Mouse (Mus musculus) gastrocnemius, postnatal 4 days (tissue): Measurements from ENCODE around the gene Zbtb43. TPM values are rescaled to one million over a fixed set of nuclear protein-coding genes. Genes with fewer than 3 reads are reported as not detected.

Source experiments
- DNase-seq, 2 experiments: peaks; one replicate each; pipeline ENCODE4 v3.0.0; 2021 to 2022; ENCODE audit warnings: low spot score in 2 of 2, mixed read lengths in 2 of 2
- total RNA-seq, 2 experiments: library from RNA; stranded (reverse); gene quantifications; 2 replicates each; pipeline ENCODE4 v1.2.3; 2021

The Zbtb43 gene
- total RNA-seq, 2 experiments from 2014 or later, result 15.7 to 18.1 TPM

DNA sequence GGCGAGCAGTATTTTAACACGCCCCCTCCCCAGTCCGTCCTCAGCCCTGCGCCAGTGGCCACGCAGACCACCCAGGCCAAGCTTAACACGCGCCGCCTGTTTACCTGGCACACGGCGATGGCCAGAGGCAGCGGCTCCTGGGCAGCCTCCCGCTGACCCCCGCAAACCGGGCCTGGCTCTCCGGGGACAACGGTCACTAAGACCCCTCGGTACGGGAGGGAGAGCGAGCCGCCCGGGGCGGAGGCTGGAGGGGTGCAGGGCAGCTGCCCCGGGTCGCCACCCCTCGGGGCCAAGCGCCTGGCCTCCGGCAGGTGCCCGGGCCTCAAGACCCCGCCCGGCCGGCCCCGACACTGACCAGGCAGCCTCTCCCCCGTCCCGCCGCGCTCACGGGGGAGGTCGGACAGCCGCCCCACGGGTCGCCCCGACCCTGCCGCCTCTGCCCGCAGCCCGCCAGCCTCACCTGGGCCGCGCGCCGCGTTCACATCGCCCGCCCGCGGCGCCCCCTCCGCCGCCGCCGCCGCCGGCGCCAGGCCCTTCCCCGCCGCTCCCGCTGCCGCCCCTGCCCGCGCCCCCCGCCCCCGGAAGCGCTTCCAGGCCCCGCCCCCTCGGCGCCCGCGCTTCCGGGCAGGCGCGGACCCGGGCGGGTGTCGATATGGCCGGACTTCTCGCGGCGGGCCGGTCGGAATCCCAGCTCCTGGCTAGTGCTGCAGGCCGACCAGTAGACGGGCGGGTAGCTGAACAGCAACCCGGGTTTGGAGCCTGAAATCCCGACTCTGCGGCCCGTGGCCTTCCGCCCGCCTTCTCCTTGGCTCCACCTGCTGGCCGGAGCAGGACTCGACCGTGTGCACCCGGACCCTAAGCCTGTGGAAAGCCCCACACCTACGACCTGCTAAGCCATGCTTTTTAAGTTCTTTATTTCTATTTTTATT, 37.3 kb downstream of the Zbtb43 start, which contains the start of gene Zbtb34:
Zbtb34 (minus strand) TSS at position 554 of the 929 bp plus-strand sequence.
- peak; percentile 52 to 73 for DNase-seq

DNA sequence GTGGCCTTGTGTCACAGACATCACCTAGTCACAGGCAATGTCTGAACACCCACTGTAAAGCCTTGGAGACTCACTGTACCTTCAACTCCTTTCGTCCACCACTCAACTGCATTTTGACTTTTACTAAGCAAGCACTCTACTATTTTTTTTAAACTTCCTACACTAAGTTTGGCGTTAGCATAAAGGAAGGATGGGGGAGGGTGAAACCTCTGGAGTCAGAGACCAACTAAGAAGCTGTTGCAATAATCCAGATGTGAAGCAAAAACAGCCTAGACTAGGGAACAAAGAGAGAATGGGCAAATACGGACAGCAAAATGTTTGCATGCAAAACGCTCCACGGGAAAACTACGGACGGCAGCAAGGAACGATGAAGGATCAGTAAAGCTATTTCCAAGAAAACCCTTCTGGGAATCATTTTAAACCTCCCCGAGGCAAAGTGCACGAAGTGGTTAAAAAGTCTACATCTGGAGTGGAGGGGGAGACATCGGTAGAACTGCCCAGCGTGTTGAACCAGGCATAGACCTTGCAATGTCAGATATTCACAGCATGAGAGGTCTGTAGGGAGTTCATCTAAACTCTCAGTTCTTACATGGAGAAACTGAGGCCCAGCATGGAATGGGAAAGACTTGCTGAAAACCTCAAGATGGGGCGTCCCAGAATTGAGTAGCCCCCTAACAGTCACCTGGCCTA, 38.1 kb downstream of the Zbtb43 start:
- no peak for DNase-seq

DNA sequence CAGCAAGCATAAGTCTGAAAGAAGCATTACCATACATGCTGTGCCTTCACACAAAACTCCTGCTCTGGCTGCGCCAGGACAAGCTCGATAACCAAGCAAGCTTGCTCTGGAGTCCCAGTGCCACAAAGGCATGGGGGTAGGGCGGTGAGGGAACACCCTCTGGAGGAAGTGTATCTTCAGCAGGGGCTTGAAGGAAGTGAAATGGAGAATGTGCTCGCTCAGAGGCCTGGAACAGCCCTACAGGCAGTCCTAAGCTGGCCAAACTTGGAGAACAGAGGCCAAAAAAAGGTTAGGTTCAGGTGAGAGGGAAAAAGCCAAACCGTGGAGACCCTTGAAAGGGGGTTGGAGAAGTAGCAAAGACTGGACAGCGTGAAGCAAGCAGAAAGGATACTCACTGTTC, 39.0 kb downstream of the Zbtb43 start:
- DNase-seq, result no peak

DNA sequence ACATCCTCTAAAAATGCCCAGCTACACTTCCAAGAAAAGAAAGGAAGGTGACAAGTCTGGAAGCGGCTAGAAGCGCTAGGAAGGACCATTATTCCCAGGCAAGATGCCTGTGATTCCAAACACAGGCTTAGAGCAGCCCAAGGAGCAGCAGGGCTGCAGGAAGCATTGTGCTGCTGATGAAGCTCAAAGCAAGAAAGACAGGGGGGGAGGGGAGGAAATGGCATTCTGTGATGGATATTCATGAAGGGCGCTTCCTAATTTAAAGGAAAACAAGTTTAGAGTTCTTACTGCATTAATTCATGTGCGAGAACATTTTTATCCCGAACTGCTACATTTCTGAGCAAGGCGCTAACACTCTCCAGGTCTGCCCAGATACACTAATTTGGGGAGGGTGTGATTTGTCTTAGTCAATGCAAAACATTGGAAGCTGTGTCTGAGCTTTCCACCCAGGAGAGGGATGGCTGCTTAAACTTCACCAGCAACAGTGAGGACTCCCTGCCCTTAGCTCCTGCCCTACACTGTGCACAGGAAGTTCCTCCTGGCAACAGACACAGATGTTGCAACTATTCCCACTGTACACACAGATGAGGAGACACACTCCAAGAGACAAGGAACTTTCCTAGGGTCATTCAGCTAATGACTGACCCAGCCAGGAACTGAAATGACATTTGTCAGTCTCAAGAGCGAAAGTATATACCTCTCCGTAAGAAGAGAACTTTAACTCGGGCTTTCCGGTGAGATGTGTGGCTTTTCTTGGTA, 41.5 kb downstream of the Zbtb43 start:
- no peak for DNase-seq

DNA sequence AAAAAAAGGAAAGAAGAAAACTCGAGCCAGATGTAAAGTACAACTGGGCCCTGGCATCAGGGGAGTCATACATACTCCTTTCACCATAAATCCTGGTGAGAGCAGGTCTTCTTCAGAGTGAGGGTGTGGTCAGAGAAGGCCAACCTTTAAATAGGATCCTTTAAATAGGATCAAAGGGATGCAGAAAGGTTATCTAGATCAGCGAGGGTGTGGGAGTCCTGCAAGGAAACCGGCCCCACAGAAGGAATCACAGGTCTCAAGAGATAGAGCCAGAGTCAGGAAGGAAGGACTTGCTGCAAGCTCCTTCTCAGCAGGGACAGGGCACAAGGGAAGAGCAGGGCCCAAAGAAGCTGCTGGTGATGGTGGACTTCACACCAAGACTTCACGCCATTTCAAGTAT, 50.9 kb downstream of the Zbtb43 start:
- DNase-seq, result no peak

DNA sequence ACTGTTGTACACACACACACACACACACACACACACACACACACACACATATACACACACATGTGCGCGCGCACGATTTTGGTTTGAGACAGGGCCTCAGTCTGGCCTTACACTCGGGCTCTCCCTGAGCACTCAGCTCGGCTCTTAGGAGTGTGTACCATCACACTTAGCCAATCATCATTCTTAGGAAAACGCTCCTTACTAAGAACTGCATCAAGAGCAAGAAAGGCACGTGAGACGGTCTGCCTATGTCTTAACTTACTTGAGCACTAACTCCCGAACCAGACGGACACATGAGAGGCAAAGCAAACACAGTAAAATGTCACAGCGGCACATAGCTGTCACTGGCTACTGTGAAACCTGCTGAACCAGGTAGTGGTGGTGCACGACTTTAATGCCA, 54.3 kb downstream of the Zbtb43 start:
- no peak for DNase-seq

DNA sequence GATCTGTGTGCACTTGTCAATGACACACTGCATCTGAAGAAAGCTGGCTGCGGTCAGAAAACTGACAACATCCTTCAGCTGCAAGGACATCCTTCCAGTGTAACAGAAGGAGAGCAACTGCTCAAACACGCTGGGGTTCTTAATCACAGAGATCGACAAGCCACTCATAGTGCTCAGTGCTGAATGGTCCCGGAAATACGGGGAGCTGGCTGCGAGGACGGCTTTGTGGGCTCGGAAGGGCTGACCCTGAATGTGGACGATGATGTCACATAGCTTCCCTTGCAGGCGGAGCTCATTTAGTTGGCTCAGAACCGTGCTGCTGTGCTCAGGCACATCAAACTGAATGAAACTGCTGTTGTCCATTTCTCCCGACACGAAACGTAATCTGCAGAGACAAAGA, 56.2 kb downstream of the Zbtb43 start:
- DNase-seq, result no peak

DNA sequence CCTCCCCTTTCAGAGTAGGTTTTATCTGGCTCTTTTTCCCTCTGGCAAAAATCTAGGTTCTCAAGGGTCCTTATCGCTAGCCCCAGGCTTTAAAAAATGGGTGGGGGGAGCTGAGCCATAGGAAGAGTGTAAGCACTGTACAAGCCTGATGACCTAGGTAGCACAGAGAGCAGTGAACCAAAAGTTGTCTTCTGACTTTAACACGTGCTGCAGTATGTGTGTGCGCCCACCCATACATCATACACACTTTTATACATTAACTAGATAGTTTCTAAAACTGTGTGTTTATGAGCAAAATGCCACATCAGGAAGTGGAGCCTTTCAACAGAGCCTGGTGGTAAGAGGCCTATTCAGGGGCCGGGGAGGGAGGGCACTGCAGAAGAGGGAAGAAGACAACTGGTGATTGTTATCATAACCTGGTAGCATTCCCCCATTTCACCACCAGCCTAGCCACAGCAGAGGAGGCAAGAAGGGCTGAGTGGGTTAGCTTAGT, 64.8 kb downstream of the Zbtb43 start:
- DNase-seq, result no peak

DNA sequence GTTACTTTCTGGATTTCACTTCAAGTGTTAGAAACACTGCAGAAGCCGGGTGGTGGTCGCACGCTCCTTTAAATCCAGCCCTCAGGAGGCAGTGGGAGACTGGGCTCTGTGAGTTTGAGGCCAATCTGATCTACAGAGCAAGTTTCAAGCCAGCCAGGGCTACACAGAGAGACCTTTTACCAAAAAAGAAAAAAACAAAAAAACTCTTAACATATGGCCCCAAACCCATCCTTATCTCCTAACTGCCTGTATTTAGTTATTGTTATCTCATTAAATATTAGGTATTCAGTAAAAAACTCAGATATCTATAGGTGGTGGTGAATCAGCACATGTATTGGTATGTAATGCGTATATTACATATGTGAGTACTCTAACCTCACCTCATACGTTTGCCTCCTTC, 65.7 kb downstream of the Zbtb43 start:
- DNase-seq, result no peak

DNA sequence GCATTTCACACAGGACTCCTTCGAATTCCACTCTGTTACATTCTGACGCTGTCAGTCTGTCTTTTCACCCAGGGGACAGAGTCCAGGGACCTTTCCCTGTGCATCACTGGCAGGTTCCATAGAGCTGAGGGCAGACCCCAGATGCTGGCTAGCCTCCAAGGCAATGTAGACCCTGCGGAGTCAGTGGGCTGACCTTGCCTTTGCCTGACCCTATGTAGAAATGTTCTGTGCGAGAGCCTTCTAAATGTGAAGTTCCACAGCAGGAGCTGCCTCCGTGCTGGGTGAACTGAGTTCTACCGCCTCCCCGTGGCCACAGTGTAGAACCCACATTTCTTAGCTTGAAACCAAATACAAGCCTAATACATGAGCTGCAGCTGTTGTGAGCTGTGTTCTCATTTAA, 66.1 kb downstream of the Zbtb43 start:
- DNase-seq, result peak; percentile 44 to 72

DNA sequence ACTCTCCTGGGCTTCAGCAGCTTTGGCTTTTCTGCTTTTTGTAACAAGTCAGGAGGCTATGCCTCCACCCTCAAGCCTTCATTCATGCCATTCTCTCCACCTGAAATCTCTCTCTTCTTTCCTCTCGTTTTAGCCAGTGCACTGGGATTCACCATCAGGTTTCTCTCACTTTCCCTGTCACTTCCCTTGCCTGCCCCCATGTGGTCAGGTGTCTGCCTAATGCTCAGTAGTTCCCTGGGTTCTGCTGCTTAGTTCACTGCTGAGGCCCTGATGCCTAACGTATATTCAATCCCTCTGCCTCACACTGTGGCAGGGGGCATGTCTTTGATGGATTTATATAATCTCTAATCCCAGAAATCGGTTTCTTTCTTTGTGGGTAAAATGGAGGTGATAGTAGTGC, 67.1 kb downstream of the Zbtb43 start:
- DNase-seq, result no peak

DNA sequence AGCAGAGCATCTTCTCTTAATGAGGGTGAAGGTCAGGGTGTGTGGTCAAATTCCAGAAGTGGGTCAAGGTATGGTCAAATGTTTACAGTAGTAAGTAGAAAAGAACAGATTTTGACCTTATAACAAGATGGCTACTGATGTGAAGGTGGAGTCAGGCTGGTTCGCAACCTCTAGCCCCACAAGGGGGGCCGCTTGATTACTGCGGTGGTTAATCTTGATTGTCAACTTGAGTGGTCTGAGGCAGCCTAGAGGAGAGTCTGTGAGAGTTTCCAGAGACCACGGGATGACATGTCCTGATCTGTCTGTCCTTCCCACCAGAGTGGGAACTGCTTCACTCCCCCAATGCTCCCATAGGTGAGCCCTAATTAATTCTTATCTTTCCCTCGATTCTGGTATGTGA, 67.8 kb downstream of the Zbtb43 start:
- no peak for DNase-seq

Other genes starting within 250 kb of the Zbtb43 start
- 1 to 10 TPM; 5.5 to 5.8 TPM for gene Ralgps1, start 97.1 kb downstream of the Zbtb43 start, total RNA-seq
- 10 to 100 TPM; 17.3 to 18.4 TPM for gene Zbtb34, start 37.2 kb downstream of the Zbtb43 start, total RNA-seq
- gene Lmx1b, start 172.0 kb upstream of the Zbtb43 start, total RNA-seq, result 1 to 10 TPM in 1 of 2 experiments, under 1 TPM in 1; 0.98 to 1.3 TPM